Mouse (Mus musculus) stomach, postnatal 0 days (tissue): ENCODE measurements around the gene Gli2. TPM values are rescaled to one million over a fixed set of nuclear protein-coding genes. Genes with fewer than 3 reads are reported as not detected.

Source experiments
- ATAC-seq: fragments of 200-750 bp; cut with Nextera tagmentation; 2 replicates; pipeline ENCODE4 v1.8.0; 2017; ENCODE audit not compliant: low FRiP score, low TSS enrichment
- DNase-seq: peaks from one replicate; pipeline ENCODE4 v3.0.0-alpha.2; 2016; ENCODE audit warnings: low spot score
- H3K27ac ChIP-seq: fragments of 300-500 bp; sonication (generic); replicated peaks from 2 replicates; pipeline ENCODE4 v1.5.1; 2014; ENCODE audit warnings: mild to moderate bottlenecking, control low read depth
- H3K27me3 ChIP-seq: fragments of 300-500 bp; sonication (generic); 2 replicates; pipeline ENCODE4 v1.6.1; 2014; ENCODE audit warnings: low read length; ENCODE audit not compliant: control insufficient read depth, insufficient read depth
- H3K36me3 ChIP-seq: fragments of 300-500 bp; sonication (generic); 2 replicates; pipeline ENCODE4 v1.6.1; 2014; ENCODE audit warnings: low read length, mixed read lengths; ENCODE audit not compliant: control insufficient read depth, insufficient read depth
- H3K4me1 ChIP-seq: fragments of 300-500 bp; sonication (generic); replicated peaks from 2 replicates; pipeline ENCODE4 v1.6.1; 2014; ENCODE audit warnings: antibody characterized with exemption; ENCODE audit not compliant: control insufficient read depth, insufficient read depth
- H3K4me2 ChIP-seq: fragments of 300-500 bp; sonication (generic); replicated peaks from 2 replicates; pipeline ENCODE4 v1.6.1; 2014; ENCODE audit warnings: low read depth, mild to moderate bottlenecking, control low read depth, moderate library complexity
- H3K4me3 ChIP-seq: fragments of 300-500 bp; sonication (generic); 2 replicates; pipeline ENCODE4 v1.5.1; 2014; ENCODE audit warnings: low read depth, low read length, control low read depth
- H3K9ac ChIP-seq: fragments of 300-500 bp; sonication (generic); 2 replicates; pipeline ENCODE4 v1.6.1; 2014; ENCODE audit warnings: mild to moderate bottlenecking, low read length, control low read depth, mixed read lengths
- H3K9me3 ChIP-seq: fragments of 300-500 bp; sonication (generic); 2 replicates; pipeline ENCODE4 v1.6.1; 2016; ENCODE audit warnings: low read length; ENCODE audit not compliant: control insufficient read depth
- CTCF ChIP-seq: IDR thresholded peaks from 2 replicates; pipeline ENCODE4 v1.5.1; 2016; ENCODE audit warnings: antibody characterized with exemption, low read depth, mild to moderate bottlenecking, moderate library complexity
- EP300 ChIP-seq: optimal IDR thresholded peaks from 2 replicates; pipeline ENCODE3; 2016; ENCODE audit warnings: antibody characterized with exemption
- WGBS: fragments of 180-500 bp; shearing (Covaris S2); extraction: QIAGEN DNeasy Blood & Tissue Kit; methylation state at CpG from one replicate; pipeline ENCODE4 v1.1.7; 2014; 5-methylcytosine and 5-hydroxymethylcytosine counted together
- polyA plus RNA-seq: library from polyadenylated mRNA; unstranded; fragments of >200 nt; fragmentation: Nextera tagmentation; extraction: Ambion mirVana; gene quantifications from 2 replicates; pipeline ENCODE4 v1.2.1, GENCODE M21; 2015

Gli2 gene
- polyA plus RNA-seq, 1 experiment from 2014 or later = 2.0 TPM

DNA sequence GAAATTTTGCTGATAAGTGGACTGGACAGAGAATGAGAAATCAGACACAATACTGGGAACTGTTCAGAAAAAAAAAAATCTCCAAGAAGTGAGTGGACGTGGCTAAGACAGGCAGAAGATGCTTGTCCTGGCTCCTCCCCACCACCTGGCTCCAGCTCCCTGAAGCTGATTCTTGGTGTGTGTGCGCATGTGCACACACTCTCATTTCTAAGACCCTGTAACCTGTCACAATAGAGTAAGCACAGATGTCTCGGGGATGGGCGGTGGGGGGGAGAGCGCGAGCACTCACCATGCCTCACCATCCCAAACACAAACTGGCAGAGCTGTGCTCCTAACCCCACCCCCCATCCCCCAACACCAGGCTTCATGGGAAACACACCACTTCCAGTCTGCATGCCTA, 140.5 kb downstream of the Gli2 start:
- Histone ChIP-seq H3K9me3 (no peaks in the 10 kb centered on the region), H3K9ac (no peak overlapping the region), H3K36me3 (no peaks in the 10 kb centered on the region), H3K4me3 (no peak overlapping the region), H3K4me1 (no peaks in the 10 kb centered on the region; the same call in 1 of the 2 replicates), H3K4me2 (no peak overlapping the region), H3K27ac (no peak overlapping the region), H3K27me3 (no peaks in the 10 kb centered on the region)
- WGBS = 38% methylated on average over 6 of the region's 6 CpGs
- TF ChIP-seq EP300 (no peak), CTCF (no peak)
- DNase-seq (no peak), ATAC-seq (no peak; the same call in 1 of the 2 replicates)

DNA sequence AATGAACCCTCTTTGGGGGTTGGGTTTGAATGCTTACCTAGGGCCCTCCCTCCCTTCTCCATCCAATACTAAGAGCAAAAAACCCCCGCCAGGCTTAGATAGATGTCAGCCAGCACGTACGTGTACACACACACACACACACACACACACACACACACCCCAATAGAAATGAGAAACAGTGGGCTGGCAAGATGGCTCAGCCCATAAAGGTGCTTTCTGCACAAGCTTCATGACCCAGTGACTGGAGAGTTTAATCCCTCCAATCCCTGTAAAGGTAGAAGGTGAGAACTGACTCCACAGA, 142.0 kb downstream of the Gli2 start:
- H3K36me3 ChIP-seq = no peaks in the 10 kb centered on the region
- DNase-seq = no peak
- 66% methylated on average over 3 of the region's 3 CpGs for WGBS

GRCm38 (mm10) chr1:118910693-118911426, 142.6 kb downstream of the Gli2 start:
- H3K4me1 ChIP-seq = no peaks in the 10 kb centered on the region; the same call in 1 of the 2 replicates
- H3K4me2 ChIP-seq = no peak overlapping the region
- 50% methylated on average over 13 of the region's 13 CpGs for WGBS
- H3K27me3 ChIP-seq = no peaks in the 10 kb centered on the region
- H3K9ac ChIP-seq = no peak overlapping the region
- H3K36me3 ChIP-seq = no peaks in the 10 kb centered on the region
- H3K27ac ChIP-seq = no peak overlapping the region
- no peak overlapping the region for H3K4me3 ChIP-seq
- DNase-seq = no peak
- TF ChIP-seq CTCF (no peak), EP300 (no peak)
- ATAC-seq = no peak
- no peaks in the 10 kb centered on the region for H3K9me3 ChIP-seq

More for the DNA sequence above, 142.0 kb downstream of the Gli2 start:
- Histone ChIP-seq H3K4me3 (no peak overlapping the region), H3K9me3 (no peaks in the 10 kb centered on the region), H3K9ac (no peak overlapping the region), H3K4me1 (no peaks in the 10 kb centered on the region; the same call in 1 of the 2 replicates), H3K27ac (no peak overlapping the region), H3K27me3 (no peaks in the 10 kb centered on the region), H3K4me2 (no peak overlapping the region)
- no peak for TF ChIP-seq CTCF
- no peak for TF ChIP-seq EP300
- ATAC-seq = no peak

DNA sequence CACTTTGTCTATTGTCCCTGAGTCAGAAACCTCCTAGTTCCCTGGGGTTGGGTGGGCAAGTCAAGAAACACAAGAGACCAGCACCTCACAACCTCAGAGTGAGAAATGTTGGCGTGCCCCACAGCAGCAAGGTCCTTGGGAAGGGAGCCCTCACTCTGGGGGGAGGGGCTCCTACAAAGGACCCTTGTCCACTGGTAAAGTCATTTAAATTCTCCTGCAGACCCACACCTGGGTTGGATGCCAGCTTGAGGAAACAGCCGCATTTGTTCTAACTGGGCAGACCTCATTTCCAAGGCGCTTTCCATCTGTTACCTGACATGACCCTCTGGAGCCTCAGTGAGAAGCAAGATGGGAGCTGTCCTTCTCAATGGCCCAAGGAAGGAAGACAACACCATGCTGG, 144.4 kb downstream of the Gli2 start:
- no peak for TF ChIP-seq CTCF
- WGBS = 86% methylated on average over 3 of the region's 3 CpGs
- Histone ChIP-seq H3K9me3 (no peaks in the 10 kb centered on the region), H3K36me3 (no peaks in the 10 kb centered on the region), H3K9ac (no peak overlapping the region), H3K27ac (no peak overlapping the region), H3K27me3 (no peaks in the 10 kb centered on the region), H3K4me3 (no peak overlapping the region), H3K4me2 (no peak overlapping the region), H3K4me1 (no peaks in the 10 kb centered on the region; the same call in 1 of the 2 replicates)
- no peak for DNase-seq
- ATAC-seq = no peak

GRCm38 (mm10) chr1:118907574-118907973, 145.8 kb downstream of the Gli2 start:
- ATAC-seq (no peak), DNase-seq (no peak)
- Histone ChIP-seq H3K9ac (no peak overlapping the region), H3K36me3 (no peaks in the 10 kb centered on the region), H3K4me3 (no peak overlapping the region), H3K27ac (no peak overlapping the region), H3K9me3 (no peaks in the 10 kb centered on the region), H3K4me2 (no peak overlapping the region), H3K27me3 (no peaks in the 10 kb centered on the region), H3K4me1 (no peaks in the 10 kb centered on the region)
- TF ChIP-seq CTCF (no peak), EP300 (no peak)
- 28% methylated on average over 9 of the region's 9 CpGs for WGBS

DNA sequence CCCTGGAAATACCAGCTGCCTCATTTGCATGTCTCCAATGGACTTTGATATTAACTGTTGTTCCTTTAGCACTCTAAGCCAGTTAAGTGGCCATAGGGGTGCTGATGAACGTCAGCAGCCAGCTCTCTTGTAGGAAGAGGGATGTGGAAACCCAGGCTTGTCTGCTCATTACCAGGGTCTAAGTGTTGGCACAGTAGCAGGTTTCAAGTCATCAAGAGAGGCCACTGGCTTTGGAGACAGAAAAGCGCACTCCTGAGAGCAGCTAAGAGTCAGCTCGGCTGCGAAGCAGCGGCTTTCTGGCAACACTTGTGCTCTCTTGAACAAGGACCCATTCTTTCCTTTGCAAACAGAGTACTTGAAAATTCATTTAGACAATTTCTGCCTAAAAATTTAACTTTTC, 148.1 kb downstream of the Gli2 start:
- no peak for DNase-seq
- WGBS = 66% methylated on average over 5 of the region's 5 CpGs

More for the DNA sequence above, 148.1 kb downstream of the Gli2 start:
- H3K27me3 ChIP-seq = no peaks in the 10 kb centered on the region
- H3K4me3 ChIP-seq = no peak overlapping the region
- H3K27ac ChIP-seq = no peak overlapping the region
- TF ChIP-seq CTCF = no peak
- no peaks in the 10 kb centered on the region for H3K9me3 ChIP-seq
- ATAC-seq = no peak
- H3K4me2 ChIP-seq = no peak overlapping the region
- no peak overlapping the region for H3K9ac ChIP-seq
- H3K36me3 ChIP-seq = no peaks in the 10 kb centered on the region
- H3K4me1 ChIP-seq = no peaks in the 10 kb centered on the region
